In the genomic region with DNA sequence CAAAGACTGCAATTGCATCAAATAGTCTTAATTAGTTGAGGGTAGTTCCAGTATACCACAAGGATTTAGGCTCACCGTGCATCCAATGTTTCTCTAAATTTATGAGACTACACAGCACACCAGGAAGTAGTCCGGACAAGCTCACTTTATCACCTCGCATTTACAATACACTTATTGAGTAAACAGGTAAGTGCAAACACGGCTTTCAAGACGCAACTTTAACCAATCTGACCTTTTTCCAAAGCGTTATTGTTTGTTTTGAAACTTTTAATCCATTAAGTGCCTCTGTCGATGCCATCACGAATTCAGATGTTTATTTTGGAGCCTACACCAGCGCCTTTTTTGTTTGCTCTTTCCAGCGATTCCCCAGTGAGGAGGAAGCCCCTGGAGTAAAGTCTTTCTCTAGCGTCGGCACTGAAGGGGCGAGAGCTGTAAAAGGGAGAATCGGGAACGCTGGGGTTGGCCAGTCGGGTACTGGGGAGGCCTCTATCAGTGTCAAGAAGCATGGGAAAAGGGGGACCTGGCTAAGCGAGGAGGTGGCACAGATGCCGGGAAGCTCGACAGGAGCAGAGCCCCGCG, we compare ENCODE assay signal across 8 mouse cellular contexts. TPM values are rescaled to one million over a fixed set of nuclear protein-coding genes. Genes with fewer than 3 reads are reported as not detected.
DNase-seq lines count a peak whose midpoint lies in the region; ATAC-seq and TF ChIP-seq lines count a peak whose summit lies in the region.

No protein-coding gene starts in this region.

- peaks cover 74% of the 10 kb centered on the region for H3K36me3 ChIP-seq in embryonic facial prominence, embryonic 10.5 days (replicated peaks)
- H3K36me3 ChIP-seq in limb, embryonic 10.5 days, result peaks cover 71% of the 10 kb centered on the region
- H3K36me3 ChIP-seq in neural tube, embryonic 14.5 days (ENCODE audit: control insufficient read depth, insufficient read depth, low read length), result peaks cover 48% of the 10 kb centered on the region

- peak overlapping the region; percentile 91 for H3K4me3 ChIP-seq in left cerebral cortex, adult 2 months
- peak overlapping the region; percentile 86 for H3K4me3 ChIP-seq in embryonic facial prominence, embryonic 10.5 days
- peak overlapping the region; percentile 86 for H3K4me3 ChIP-seq in limb, embryonic 10.5 days
- H3K4me3 ChIP-seq in neural tube, embryonic 14.5 days (ENCODE audit: low read depth, low read length), result peak overlapping the region; percentile 82

- H3K27me3 ChIP-seq in embryonic facial prominence, embryonic 10.5 days (replicated peaks; ENCODE audit: low read depth, poor library complexity, severe bottlenecking), result no peaks in the 10 kb centered on the region
- no peaks in the 10 kb centered on the region for H3K27me3 ChIP-seq in limb, embryonic 10.5 days (ENCODE audit: low read depth, poor library complexity, severe bottlenecking)
- no peaks in the 10 kb centered on the region for H3K27me3 ChIP-seq in neural tube, embryonic 14.5 days (ENCODE audit: control insufficient read depth, insufficient read depth, low read length)

- intact Hi-C loops in left cerebral cortex, adult 2 months (cut with DNase I), result loop anchor here (2.0 to 10.0 kb wide), 3 partner anchors 37 to 289 kb away; partner anchors contain the start of genes Cenpl, Dars2 and Rabgap1l
- intact Hi-C loops in left cerebral cortex, postnatal 10 days (cut with DNase I), result no loop called here

- peaks cover 15% of the 10 kb centered on the region for H3K4me1 ChIP-seq in embryonic facial prominence, embryonic 10.5 days
- H3K4me1 ChIP-seq in limb, embryonic 10.5 days, result peaks cover 15% of the 10 kb centered on the region
- H3K4me1 ChIP-seq in neural tube, embryonic 14.5 days (ENCODE audit: control insufficient read depth, insufficient read depth, low read length), result peaks cover 25% of the 10 kb centered on the region

- ATAC-seq in neural tube, embryonic 14.5 days (ENCODE audit: low read depth), result no peak

- WGBS in embryonic facial prominence, embryonic 10.5 days, result 1% methylated on average over 21 of the region's 21 CpGs
- 1% methylated on average over 21 of the region's 21 CpGs for WGBS in limb, embryonic 10.5 days
- WGBS in neural tube, embryonic 14.5 days, result under 1% methylated on average over 21 of the region's 21 CpGs

- H3K9me3 ChIP-seq in embryonic facial prominence, embryonic 10.5 days, result no peaks in the 10 kb centered on the region
- no peaks in the 10 kb centered on the region for H3K9me3 ChIP-seq in limb, embryonic 10.5 days (replicated peaks)
- no peaks in the 10 kb centered on the region for H3K9me3 ChIP-seq in neural tube, embryonic 14.5 days (ENCODE audit: control insufficient read depth, low read length)

- H3K4me2 ChIP-seq in neural tube, embryonic 14.5 days (ENCODE audit: low read depth, low read length), result peak overlapping the region; percentile 70

- H3K27ac ChIP-seq in left cerebral cortex, adult 2 months, result peak overlapping the region; percentile 98
- H3K27ac ChIP-seq in embryonic facial prominence, embryonic 10.5 days (replicated peaks), result peak overlapping the region; percentile 97
- peak overlapping the region; percentile 98 for H3K27ac ChIP-seq in limb, embryonic 10.5 days
- H3K27ac ChIP-seq in neural tube, embryonic 14.5 days (ENCODE audit: low read depth, low read length), result peak overlapping the region; percentile 84

- no peak for DNase-seq in left cerebral cortex, adult 2 months (ENCODE audit: extremely low spot score in 1 of 2, low spot score in 2 of 2)
- no peak for DNase-seq in left cerebral cortex, postnatal 10 days (ENCODE audit: extremely low spot score in 1 of 2, low spot score in 2 of 2)
- no peak for DNase-seq in embryonic facial prominence, embryonic 10.5 days (ENCODE audit: low spot score)
- no peak for DNase-seq in limb, embryonic 10.5 days (ENCODE audit: low spot score)
- DNase-seq in spleen, postnatal 36 days (ENCODE audit: low spot score in 2 of 2), result no peak
- DNase-seq in ovary, postnatal 36 days (ENCODE audit: low spot score), result no peak
- no peak for DNase-seq in frontal cortex, postnatal 10 days (ENCODE audit: low spot score in 2 of 2)

- no peak for TF ChIP-seq CTCF in left cerebral cortex, adult 2 months (IDR thresholded peaks at IDR 0.05)

- peak overlapping the region; percentile 96 for H3K9ac ChIP-seq in neural tube, embryonic 14.5 days (replicated peaks; ENCODE audit: low read depth, low read length)

RNA-seq across cellular contexts. Expression of gene Zbtb37, which starts 0.7 kb away (rescaled TPM):
- 10 to 100 TPM; 18.2 to 20.0 TPM for total RNA-seq in left cerebral cortex, adult 2 months (2021)
- total RNA-seq in left cerebral cortex, postnatal 10 days (2021), result 10 to 100 TPM; 18.4 to 29.5 TPM
- polyA plus RNA-seq in embryonic facial prominence, embryonic 10.5 days (2016; fragmentation: Nextera tagmentation; extraction: Ambion mirVana), result 5.7 TPM in 2 replicates
- 6.2 and 8.6 TPM in 2 replicates for polyA plus RNA-seq in limb, embryonic 10.5 days (2016; fragmentation: Nextera tagmentation; extraction: Ambion mirVana)
- polyA plus RNA-seq in neural tube, embryonic 14.5 days (2014; fragmentation: Nextera tagmentation; extraction: Ambion mirVana), result 12.3 and 19.1 TPM in 2 replicates

RNA-seq across cellular contexts. Expression of gene Dars2, which starts 36.5 kb away (rescaled TPM):
- total RNA-seq in left cerebral cortex, adult 2 months (2021), result 10 to 100 TPM; 20.0 to 20.9 TPM
- 10 to 100 TPM; 23.3 to 27.8 TPM for total RNA-seq in left cerebral cortex, postnatal 10 days (2021)
- polyA plus RNA-seq in embryonic facial prominence, embryonic 10.5 days (2016; fragmentation: Nextera tagmentation; extraction: Ambion mirVana), result 59.0 and 68.3 TPM in 2 replicates
- polyA plus RNA-seq in limb, embryonic 10.5 days (2016; fragmentation: Nextera tagmentation; extraction: Ambion mirVana), result 66.7 and 74.6 TPM in 2 replicates
- polyA plus RNA-seq in neural tube, embryonic 14.5 days (2014; fragmentation: Nextera tagmentation; extraction: Ambion mirVana), result 26.4 and 29.3 TPM in 2 replicates

RNA-seq across cellular contexts. Expression of gene Cenpl, which starts 36.6 kb away (rescaled TPM):
- 1 to 10 TPM; 1.4 TPM for total RNA-seq in left cerebral cortex, adult 2 months (2021)
- total RNA-seq in left cerebral cortex, postnatal 10 days (2021), result 1 to 10 TPM; 2.1 to 2.3 TPM
- polyA plus RNA-seq in embryonic facial prominence, embryonic 10.5 days (2016; fragmentation: Nextera tagmentation; extraction: Ambion mirVana), result 36.2 and 40.7 TPM in 2 replicates
- polyA plus RNA-seq in limb, embryonic 10.5 days (2016; fragmentation: Nextera tagmentation; extraction: Ambion mirVana), result 40.1 and 44.6 TPM in 2 replicates
- polyA plus RNA-seq in neural tube, embryonic 14.5 days (2014; fragmentation: Nextera tagmentation; extraction: Ambion mirVana), result 7.8 and 9.3 TPM in 2 replicates

RNA-seq across cellular contexts. Expression of gene Serpinc1, which starts 55.6 kb away (rescaled TPM):
- under 1 TPM; 0.25 to 0.68 TPM for total RNA-seq in left cerebral cortex, adult 2 months (2021)
- total RNA-seq in left cerebral cortex, postnatal 10 days (2021), result under 1 TPM; 0.11 to 0.24 TPM
- polyA plus RNA-seq in embryonic facial prominence, embryonic 10.5 days (2016; fragmentation: Nextera tagmentation; extraction: Ambion mirVana), result 2.3 and 2.5 TPM in 2 replicates
- polyA plus RNA-seq in limb, embryonic 10.5 days (2016; fragmentation: Nextera tagmentation; extraction: Ambion mirVana), result 1.8 and 2.0 TPM in 2 replicates
- polyA plus RNA-seq in neural tube, embryonic 14.5 days (2014; fragmentation: Nextera tagmentation; extraction: Ambion mirVana), result 2.4 and 3.0 TPM in 2 replicates
